Mouse (Mus musculus) liver, embryonic 15.5 days (tissue): ENCODE data around the gene Ptgir. TPM values are rescaled to one million over a fixed set of nuclear protein-coding genes. Genes with fewer than 3 reads are reported as not detected.
A peak's percentile ranks its signal among the peaks of the same experiment; 100 is the strongest.

Source experiments
- ATAC-seq: fragments of 200-750 bp; cut with Nextera tagmentation; 2 replicates; pipeline ENCODE4 v1.8.0; 2017; ENCODE audit warnings: moderate number of reproducible peaks, mild to moderate bottlenecking, moderate library complexity; ENCODE audit not compliant: insufficient read depth
- H3K27ac ChIP-seq: fragments of 300-500 bp; sonication (generic); replicated peaks from 2 replicates; pipeline ENCODE4 v1.5.1; 2015; ENCODE audit warnings: mild to moderate bottlenecking, inconsistent platforms
- H3K27me3 ChIP-seq: fragments of 300-500 bp; sonication (generic); 2 replicates; pipeline ENCODE4 v1.6.1; 2015; ENCODE audit warnings: mild to moderate bottlenecking, inconsistent platforms
- H3K36me3 ChIP-seq: fragments of 300-500 bp; sonication (generic); replicated peaks from 2 replicates; pipeline ENCODE4 v1.6.1; 2015; ENCODE audit warnings: moderate library complexity, mild to moderate bottlenecking, inconsistent platforms
- H3K4me1 ChIP-seq: fragments of 300-500 bp; sonication (generic); replicated peaks from 2 replicates; pipeline ENCODE4 v1.6.1; 2015; ENCODE audit warnings: inconsistent platforms
- H3K4me2 ChIP-seq: fragments of 300-500 bp; sonication (generic); 2 replicates; pipeline ENCODE4 v1.6.1; 2015; ENCODE audit warnings: moderate library complexity, mild to moderate bottlenecking, inconsistent platforms
- H3K4me3 ChIP-seq: fragments of 300-500 bp; sonication (generic); replicated peaks from 2 replicates; pipeline ENCODE4 v1.5.1; 2015; ENCODE audit warnings: mild to moderate bottlenecking, inconsistent platforms
- H3K9ac ChIP-seq: fragments of 300-500 bp; sonication (generic); 2 replicates; pipeline ENCODE4 v1.6.1; 2015; ENCODE audit warnings: moderate library complexity, mild to moderate bottlenecking, inconsistent platforms
- H3K9me3 ChIP-seq: fragments of 300-500 bp; sonication (generic); replicated peaks from 2 replicates; pipeline ENCODE4 v1.6.1; 2016; ENCODE audit warnings: inconsistent platforms
- WGBS: fragments of 180-500 bp; shearing (Covaris S2); methylation state at CpG from one replicate; pipeline ENCODE4 v1.1.7; 2015; ENCODE audit warnings: mixed read lengths; ENCODE audit not compliant: insufficient replicate concordance; 5-methylcytosine and 5-hydroxymethylcytosine counted together
- polyA plus RNA-seq: library from polyadenylated mRNA; unstranded; fragments of >200 nt; fragmentation: Nextera tagmentation; extraction: Ambion mirVana; gene quantifications from 2 replicates; pipeline ENCODE4 v1.2.1, GENCODE M21; 2015

The Ptgir gene
- polyA plus RNA-seq, 1 experiment from 2014 or later, result 1.2 TPM

DNA sequence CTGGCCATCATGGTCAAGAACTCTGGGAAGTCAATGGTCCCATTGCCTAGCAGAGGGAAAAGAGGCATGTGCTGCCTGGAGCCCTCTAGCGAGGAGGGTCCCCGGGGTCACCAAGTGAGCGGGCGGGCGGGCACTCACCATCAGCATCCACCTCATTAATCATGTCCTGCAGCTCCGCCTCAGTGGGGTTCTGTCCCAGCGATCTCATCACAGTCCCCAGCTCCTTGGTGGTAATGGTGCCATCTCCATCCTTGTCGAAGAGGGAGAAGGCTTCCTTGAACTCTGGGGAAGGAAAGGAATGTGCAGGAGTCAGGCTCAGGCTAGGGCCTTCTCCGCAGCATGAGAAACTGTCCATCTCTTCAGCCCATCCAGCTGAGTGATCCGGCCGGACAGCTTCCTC, 11.2 kb downstream of the Ptgir start:
- Histone ChIP-seq H3K4me3 (no peak overlapping the region), H3K27ac (no peak overlapping the region), H3K4me2 (no peak overlapping the region), H3K36me3 (peaks cover 65% of the 10 kb centered on the region), H3K9ac (no peak overlapping the region), H3K9me3 (no peaks in the 10 kb centered on the region), H3K27me3 (no peaks in the 10 kb centered on the region), H3K4me1 (peaks cover 45% of the 10 kb centered on the region)
- 84% methylated on average over 11 of the region's 11 CpGs for whole genome bisulfite sequencing
- no peak for ATAC-seq

- Histone ChIP-seq H3K9ac (no peak overlapping the region), H3K9me3 (no peaks in the 10 kb centered on the region), H3K27ac (no peak overlapping the region), H3K4me3 (no peak overlapping the region), H3K27me3 (no peaks in the 10 kb centered on the region), H3K36me3 (peaks cover 65% of the 10 kb centered on the region), H3K4me1 (peaks cover 49% of the 10 kb centered on the region), H3K4me2 (no peak overlapping the region)
- ATAC-seq, result no peak
- 83% methylated on average over 9 of the region's 9 CpGs for WGBS
Measured at GRCm38 (mm10) chr7:16918014-16918413, 11.7 kb downstream of the Ptgir start.

GRCm38 (mm10) chr7:16918670-16919069, 12.4 kb downstream of the Ptgir start:
- Histone ChIP-seq H3K27ac (no peak overlapping the region), H3K36me3 (peaks cover 65% of the 10 kb centered on the region), H3K4me3 (no peak overlapping the region), H3K4me2 (no peak overlapping the region), H3K27me3 (no peaks in the 10 kb centered on the region), H3K9me3 (no peaks in the 10 kb centered on the region), H3K4me1 (peaks cover 49% of the 10 kb centered on the region), H3K9ac (no peak overlapping the region)
- WGBS, result 79% methylated on average over 3 of the region's 3 CpGs
- no peak for ATAC-seq

GRCm38 (mm10) chr7:16919395-16920149, 13.3 kb downstream of the Ptgir start:
- Histone ChIP-seq H3K36me3 (peaks cover 62% of the 10 kb centered on the region), H3K9ac (peak overlapping the region; percentile 8; the same call in 1 of the 2 replicates), H3K9me3 (no peaks in the 10 kb centered on the region), H3K4me1 (peaks cover 49% of the 10 kb centered on the region), H3K27me3 (no peaks in the 10 kb centered on the region), H3K27ac (0 out of 2 replicates have a peak overlapping the region, but pooled peaks have one; percentile 16), H3K4me3 (no peak overlapping the region), H3K4me2 (peak overlapping the region; percentile 18; the same call in 1 of the 2 replicates)
- ATAC-seq, result no peak
- WGBS, result 49% methylated on average over 13 of the region's 13 CpGs

DNA sequence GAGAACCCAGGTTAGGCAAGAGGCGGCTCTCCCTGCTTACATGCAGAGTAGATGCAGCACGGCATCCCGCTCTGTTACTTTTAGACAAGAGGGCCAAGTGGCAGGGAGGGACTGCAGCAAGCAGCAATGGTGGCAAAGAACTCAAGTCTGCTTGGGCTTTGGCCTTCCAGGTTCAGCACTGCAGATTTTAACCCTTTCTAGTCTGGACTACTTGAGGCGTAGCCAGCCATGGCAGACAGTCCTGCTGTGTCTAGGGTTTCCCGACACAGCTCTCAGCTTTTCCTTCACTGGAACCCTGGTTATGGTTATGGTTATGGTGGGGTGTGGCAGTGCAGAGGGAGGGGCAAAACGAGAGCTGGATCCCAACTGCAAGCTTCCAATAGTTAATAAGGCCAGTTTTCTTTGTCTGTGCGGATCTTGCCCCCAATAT, 13.9 kb downstream of the Ptgir start:
- 82% methylated on average over 7 of the region's 7 CpGs for WGBS
- H3K4me1 ChIP-seq, result peaks cover 55% of the 10 kb centered on the region
- H3K36me3 ChIP-seq, result peaks cover 56% of the 10 kb centered on the region
- no peak for ATAC-seq
- no peak overlapping the region for H3K4me3 ChIP-seq
- peak overlapping the region; percentile 8; the same call in 1 of the 2 replicates for H3K9ac ChIP-seq
- H3K9me3 ChIP-seq, result no peaks in the 10 kb centered on the region
- 0 out of 2 replicates have a peak overlapping the region, but pooled peaks have one; percentile 16 for H3K27ac ChIP-seq
- peak overlapping the region; percentile 18; the same call in 1 of the 2 replicates for H3K4me2 ChIP-seq
- H3K27me3 ChIP-seq, result no peaks in the 10 kb centered on the region

DNA sequence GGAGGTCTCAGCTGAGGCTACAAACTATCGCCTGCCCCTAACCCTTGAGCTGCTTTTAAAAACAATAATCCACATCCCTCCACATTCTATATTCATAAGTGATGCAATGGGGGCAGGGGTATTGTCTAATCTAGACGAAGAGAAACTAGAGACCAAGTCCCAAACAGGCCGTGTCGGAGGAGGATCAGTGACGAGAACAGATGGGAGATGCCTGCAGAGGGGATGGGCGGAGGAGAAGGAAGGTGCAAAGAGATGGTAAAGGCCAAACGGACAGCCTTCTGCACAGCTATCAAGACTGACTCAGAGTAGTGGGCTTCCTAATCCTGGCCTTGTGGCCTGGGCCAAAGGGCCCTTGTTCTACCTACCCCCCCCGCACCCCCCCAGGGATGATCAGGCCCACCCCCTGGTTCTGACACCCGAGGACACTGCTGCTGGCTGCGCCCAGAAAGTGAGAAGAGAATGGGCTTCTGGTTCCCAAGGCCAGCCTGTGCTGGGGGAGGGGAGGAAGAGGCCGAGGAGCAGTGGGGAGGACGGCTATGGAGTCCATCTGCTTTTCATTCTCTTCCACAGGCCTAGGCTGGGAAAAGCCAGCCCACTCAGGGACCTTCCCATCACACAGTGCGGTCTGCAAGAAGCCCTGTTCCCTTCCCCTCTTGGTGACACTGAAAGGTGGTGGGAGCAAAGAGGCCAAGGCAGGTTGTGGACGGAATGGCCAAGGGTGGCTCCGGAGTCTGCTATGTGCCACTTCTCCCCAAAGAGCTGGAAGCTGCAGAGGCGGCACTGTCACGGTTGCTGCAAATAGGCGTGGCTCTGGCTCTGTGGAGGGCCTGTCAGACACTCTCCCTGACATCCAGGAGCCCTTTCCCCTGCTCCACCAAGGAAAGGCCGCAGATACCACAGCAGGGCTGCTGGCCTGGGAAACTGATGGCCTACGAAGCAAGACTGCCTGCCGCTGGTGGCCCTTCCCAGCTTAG, 14.8 kb downstream of the Ptgir start:
- H3K4me3 ChIP-seq, result peak overlapping the region; percentile 98
- peak overlapping the region; percentile 33 for H3K27ac ChIP-seq
- peak overlapping the region; percentile 97 for H3K9ac ChIP-seq
- H3K9me3 ChIP-seq, result no peaks in the 10 kb centered on the region
- H3K27me3 ChIP-seq, result no peaks in the 10 kb centered on the region
- H3K4me1 ChIP-seq, result peaks cover 56% of the 10 kb centered on the region
- 69% methylated on average over 21 of the region's 21 CpGs for WGBS
- ATAC-seq, result no peak
- peaks cover 48% of the 10 kb centered on the region for H3K36me3 ChIP-seq
- peak overlapping the region; percentile 85 for H3K4me2 ChIP-seq

DNA sequence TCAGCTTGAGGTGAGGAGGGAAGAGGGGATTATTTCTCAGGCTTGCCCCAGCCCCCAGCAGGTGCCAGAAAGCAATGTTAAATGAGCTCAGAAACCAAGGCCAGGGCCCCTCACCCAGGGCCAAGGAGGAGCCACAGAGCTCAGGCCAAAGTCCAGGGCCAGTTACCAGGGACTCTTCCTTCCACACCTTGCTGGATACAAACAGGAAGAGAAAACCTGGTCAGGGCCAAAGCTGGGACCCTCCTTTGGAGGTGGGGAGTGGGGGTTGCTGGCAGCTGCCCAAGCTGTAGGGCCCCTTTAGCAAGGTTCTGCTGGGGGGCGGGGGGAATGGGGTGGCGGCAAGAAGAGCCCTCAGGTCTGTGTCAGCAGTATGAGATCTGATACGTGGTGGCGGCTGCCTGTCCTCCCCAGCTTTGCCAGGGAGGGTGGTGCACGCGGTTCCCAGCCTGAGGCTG, 15.6 kb downstream of the Ptgir start:
- Histone ChIP-seq H3K9me3 (no peaks in the 10 kb centered on the region), H3K4me1 (peaks cover 56% of the 10 kb centered on the region), H3K4me2 (peak overlapping the region; percentile 85), H3K9ac (peak overlapping the region; percentile 97), H3K4me3 (peak overlapping the region; percentile 98), H3K36me3 (peaks cover 40% of the 10 kb centered on the region), H3K27me3 (no peaks in the 10 kb centered on the region), H3K27ac (peak overlapping the region; percentile 93)
- no peak for ATAC-seq
- 11% methylated on average over 6 of the region's 6 CpGs for WGBS

GRCm38 (mm10) chr7:16922360-16922973, 16.2 kb downstream of the Ptgir start:
- H3K4me2 ChIP-seq, result peak overlapping the region; percentile 85
- peaks cover 56% of the 10 kb centered on the region for H3K4me1 ChIP-seq
- no peaks in the 10 kb centered on the region for H3K27me3 ChIP-seq
- H3K4me3 ChIP-seq, result peak overlapping the region; percentile 98
- peak overlapping the region; percentile 93 for H3K27ac ChIP-seq
- WGBS, result 31% methylated on average over 10 of the region's 10 CpGs
- H3K9me3 ChIP-seq, result no peaks in the 10 kb centered on the region
- peak overlapping the region; percentile 97 for H3K9ac ChIP-seq
- no peak for ATAC-seq
- H3K36me3 ChIP-seq, result peaks cover 34% of the 10 kb centered on the region

- Histone ChIP-seq H3K9ac (peak overlapping the region; percentile 97), H3K9me3 (no peaks in the 10 kb centered on the region), H3K27me3 (no peaks in the 10 kb centered on the region), H3K4me3 (peak overlapping the region; percentile 98), H3K27ac (peak overlapping the region; percentile 93), H3K4me1 (peaks cover 54% of the 10 kb centered on the region), H3K4me2 (peak overlapping the region; percentile 85), H3K36me3 (peaks cover 24% of the 10 kb centered on the region)
- no peak for ATAC-seq
- WGBS, result under 1% methylated on average over 53 of the region's 57 CpGs
Measured at GRCm38 (mm10) chr7:16923283-16924036, 17.2 kb downstream of the Ptgir start.
